Mouse (Mus musculus) cerebellum, adult 11 months (tissue): Measurements from ENCODE around the gene Cacna2d1.
A peak's percentile ranks its signal among the peaks of the same experiment; 100 is the strongest.

Experiments used
- DNase-seq: peaks from one replicate; pipeline ENCODE4 v3.0.0; 2022

The Cacna2d1 gene

GRCm38 (mm10) chr5:16166868-16167267 is 232.4 kb downstream of the Cacna2d1 start:
- no peak for DNase-seq

- DNase-seq: no peak
Observed at GRCm38 (mm10) chr5:16181041-16181440, 246.6 kb downstream of the Cacna2d1 start.

- no peak for DNase-seq
Observed at GRCm38 (mm10) chr5:16184064-16184463, 249.6 kb downstream of the Cacna2d1 start.

GRCm38 (mm10) chr5:16187931-16188330 is 253.4 kb downstream of the Cacna2d1 start:
- DNase-seq: no peak

- no peak for DNase-seq
Observed at GRCm38 (mm10) chr5:16189878-16190277, 255.4 kb downstream of the Cacna2d1 start.

GRCm38 (mm10) chr5:16191165-16191564 is 256.7 kb downstream of the Cacna2d1 start:
- DNase-seq: no peak

- DNase-seq: peak; percentile 7
Observed at GRCm38 (mm10) chr5:16199816-16200215, 265.3 kb downstream of the Cacna2d1 start.

GRCm38 (mm10) chr5:16221960-16222359 is 287.5 kb downstream of the Cacna2d1 start:
- no peak for DNase-seq

GRCm38 (mm10) chr5:16225359-16225758 is 290.9 kb downstream of the Cacna2d1 start:
- DNase-seq: no peak

- no peak for DNase-seq
Observed at GRCm38 (mm10) chr5:16229384-16229783, 294.9 kb downstream of the Cacna2d1 start.

GRCm38 (mm10) chr5:16231477-16231876 is 297.0 kb downstream of the Cacna2d1 start:
- DNase-seq: no peak

- DNase-seq: no peak
Observed at GRCm38 (mm10) chr5:16234891-16235290, 300.4 kb downstream of the Cacna2d1 start.

GRCm38 (mm10) chr5:16235864-16236263 is 301.4 kb downstream of the Cacna2d1 start:
- no peak for DNase-seq

GRCm38 (mm10) chr5:16236608-16237007 is 302.1 kb downstream of the Cacna2d1 start:
- DNase-seq: no peak

GRCm38 (mm10) chr5:16237972-16238371 is 303.5 kb downstream of the Cacna2d1 start:
- no peak for DNase-seq

GRCm38 (mm10) chr5:16240255-16240654 is 305.8 kb downstream of the Cacna2d1 start:
- no peak for DNase-seq

GRCm38 (mm10) chr5:16243599-16243998 is 309.1 kb downstream of the Cacna2d1 start:
- no peak for DNase-seq

GRCm38 (mm10) chr5:16252738-16253513 is 318.4 kb downstream of the Cacna2d1 start:
- no peak for DNase-seq

GRCm38 (mm10) chr5:16253768-16254167 is 319.3 kb downstream of the Cacna2d1 start:
- no peak for DNase-seq

- no peak for DNase-seq
Observed at GRCm38 (mm10) chr5:16265385-16265784, 330.9 kb downstream of the Cacna2d1 start.

GRCm38 (mm10) chr5:16277058-16277457 is 342.6 kb downstream of the Cacna2d1 start:
- DNase-seq: no peak

- no peak for DNase-seq
Observed at GRCm38 (mm10) chr5:16281229-16281628, 346.7 kb downstream of the Cacna2d1 start.

- DNase-seq: peak; percentile 23
Observed at GRCm38 (mm10) chr5:16293223-16293622, 358.7 kb downstream of the Cacna2d1 start.

GRCm38 (mm10) chr5:16293825-16294224 is 359.3 kb downstream of the Cacna2d1 start:
- no peak for DNase-seq

GRCm38 (mm10) chr5:16294708-16295107 is 360.2 kb downstream of the Cacna2d1 start:
- DNase-seq: no peak
